Mouse (Mus musculus) heart, postnatal 0 days (tissue): ENCODE data around the gene Apoc4.

ENCODE experiments used
- CTCF ChIP-seq: IDR thresholded peaks from 2 replicates; pipeline ENCODE4 v1.5.1; 2016; ENCODE audit warnings: antibody characterized with exemption, control low read depth, low read depth
- EP300 ChIP-seq: IDR thresholded peaks from 2 replicates; pipeline ENCODE4 v1.6.1; 2016; ENCODE audit warnings: antibody characterized with exemption, low read depth

DNA sequence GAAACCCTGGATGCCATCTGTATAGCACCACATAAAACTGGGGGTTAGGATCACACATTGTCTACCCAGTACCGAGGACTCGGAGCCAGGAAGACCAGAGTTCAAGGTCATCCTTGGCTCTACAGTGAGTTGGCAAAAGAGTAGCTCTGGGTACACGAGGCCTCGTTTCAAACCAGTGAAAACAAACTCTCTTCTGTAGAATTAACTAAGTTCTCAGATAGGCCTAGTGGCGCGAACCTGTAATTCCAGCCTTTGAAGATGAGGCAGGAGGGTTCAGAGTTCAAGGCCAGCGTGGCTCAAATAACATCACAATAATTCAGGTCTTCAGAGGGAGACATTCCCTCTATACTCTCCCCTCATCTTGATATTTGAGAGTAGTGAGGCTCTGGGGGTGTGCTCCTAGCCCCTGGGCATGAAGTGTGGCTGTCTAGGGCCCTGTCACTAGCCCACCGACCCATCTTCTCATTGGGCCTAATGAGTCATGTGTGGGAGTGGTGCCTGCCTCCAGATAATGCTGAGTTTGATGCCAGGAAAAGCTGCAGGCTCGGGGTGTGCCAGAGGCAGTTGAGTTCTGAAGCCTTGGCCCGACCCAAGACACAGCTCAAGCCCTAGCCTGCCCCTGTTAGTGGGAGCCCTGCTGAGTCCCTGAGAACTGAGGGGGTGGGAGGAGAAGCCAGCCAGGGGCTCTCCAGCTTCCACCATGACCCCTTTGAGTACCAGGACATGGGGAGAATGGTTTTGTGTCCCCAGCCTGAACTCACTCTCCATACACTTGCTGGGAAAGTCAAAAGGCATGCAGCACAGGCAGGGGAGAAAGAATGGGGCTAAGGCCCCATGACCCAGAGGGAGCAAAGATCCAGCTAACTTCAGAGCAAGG lies 13.3 kb upstream of the Apoc4 start:
- no peak for TF ChIP-seq CTCF
- TF ChIP-seq EP300 = no peak
